Mouse (Mus musculus) thymus, adult 2 months (tissue): ENCODE results near the gene Olfr1412. TPM values are rescaled to one million over a fixed set of nuclear protein-coding genes. Genes with fewer than 3 reads are reported as not detected.

Source experiments
- DNase-seq: peaks from one replicate; pipeline ENCODE4 v3.0.0; 2021
- H3K27ac ChIP-seq: fragments of 200-500 bp; 2 replicates; pipeline ENCODE4 v1.5.1; 2012; ENCODE audit warnings: low read length, control low read depth; ENCODE audit not compliant: control insufficient read depth, insufficient read depth
- H3K27me3 ChIP-seq: fragments of 200-500 bp; 2 replicates; pipeline ENCODE4 v1.6.1; 2012; ENCODE audit warnings: mild to moderate bottlenecking, low read length, moderate library complexity, mixed read lengths; ENCODE audit not compliant: control insufficient read depth, insufficient read depth
- H3K36me3 ChIP-seq: fragments of 200-500 bp; 2 replicates; pipeline ENCODE4 v1.6.1; 2012; ENCODE audit warnings: mild to moderate bottlenecking, low read length, moderate library complexity; ENCODE audit not compliant: control insufficient read depth, insufficient read depth
- H3K4me1 ChIP-seq: fragments of 200-500 bp; replicated peaks from 2 replicates; pipeline ENCODE4 v1.6.1; 2012; ENCODE audit warnings: low read length; ENCODE audit not compliant: control insufficient read depth, insufficient read depth
- H3K4me3 ChIP-seq: fragments of 200-500 bp; 2 replicates; pipeline ENCODE4 v1.5.1; 2012; ENCODE audit warnings: mild to moderate bottlenecking, low read length, control low read depth, moderate library complexity; ENCODE audit not compliant: control insufficient read depth, insufficient read depth
- CTCF ChIP-seq: fragments of 200-500 bp; IDR thresholded peaks from 2 replicates; pipeline ENCODE4 v1.5.1; 2012; ENCODE audit warnings: mild to moderate bottlenecking, control low read depth, low read length, moderate library complexity, borderline replicate concordance; ENCODE audit not compliant: control insufficient read depth, poor library complexity, insufficient read depth; ENCODE audit errors: extremely low read depth
- POLR2A ChIP-seq: fragments of 200-500 bp; IDR thresholded peaks from 2 replicates; pipeline ENCODE4 v1.6.1; 2012; ENCODE audit warnings: mild to moderate bottlenecking, low read length, control low read depth, moderate library complexity; ENCODE audit not compliant: control insufficient read depth, poor library complexity, insufficient read depth; ENCODE audit errors: extremely low read depth
- WGBS: fragments of 180-500 bp; shearing (Covaris S2); methylation state at CpG from one replicate; pipeline ENCODE4 v1.1.7; 2018; 5-methylcytosine and 5-hydroxymethylcytosine counted together
- polyA plus RNA-seq: library from polyadenylated mRNA; depleted of rRNA; stranded (reverse); fragments of >200 nt; gene quantifications from 2 replicates; pipeline ENCODE4 v1.2.3, GENCODE M21; 2012; rRNA removed

The Olfr1412 gene
- polyA plus RNA-seq: not detected in 2 replicates

DNA sequence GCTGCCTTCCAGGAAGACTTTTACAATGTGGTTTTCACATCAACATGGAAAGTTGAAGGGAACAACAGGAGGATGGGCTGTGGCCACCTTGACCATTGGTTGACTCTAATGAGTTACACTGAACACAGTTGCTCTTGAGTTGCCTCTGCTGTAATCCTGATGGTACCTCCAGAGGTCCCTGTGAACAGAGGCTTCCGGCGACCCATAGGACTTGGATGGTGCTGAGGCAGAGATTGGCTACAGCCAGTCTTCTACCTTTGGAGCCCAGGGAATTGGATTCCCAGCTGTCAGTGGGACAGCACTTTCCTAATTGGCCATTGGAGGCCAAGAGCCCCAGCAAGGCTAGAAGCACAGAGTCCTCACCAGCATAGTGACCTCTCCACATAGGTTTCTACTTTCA lies at the start of gene Olfr1412:
TSS of gene Olfr1412 (plus strand) at position 301 of the 400 bp plus-strand sequence.
- TF ChIP-seq POLR2A (no peak), CTCF (no peak)

DNA sequence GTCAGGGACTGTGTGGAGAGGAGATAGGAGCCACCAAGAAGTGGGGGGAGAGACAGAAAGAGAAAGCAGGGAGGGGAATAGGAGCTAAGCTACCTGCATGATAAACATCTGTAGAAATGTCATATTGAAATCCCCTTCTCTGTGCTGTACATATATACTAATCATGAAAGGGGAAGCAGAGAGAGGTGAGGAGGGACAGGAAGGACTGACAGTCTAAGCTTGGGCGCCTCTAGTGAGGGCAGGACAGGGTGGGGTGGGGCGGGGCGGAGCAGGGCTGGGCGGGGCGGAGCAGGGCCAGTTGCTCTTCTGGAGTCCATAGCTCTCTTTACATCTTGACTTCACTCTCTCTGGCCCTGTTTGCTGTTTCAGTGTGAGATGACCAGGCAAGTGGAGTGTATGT lies 48.6 kb upstream of the Olfr1412 start:
- Histone ChIP-seq H3K27me3 (no peaks in the 10 kb centered on the region), H3K4me1 (no peaks in the 10 kb centered on the region), H3K36me3 (no peaks in the 10 kb centered on the region), H3K4me3 (no peak overlapping the region), H3K27ac (no peak overlapping the region)
- DNase-seq: no peak
- TF ChIP-seq POLR2A (no peak), CTCF (no peak)
- WGBS: 31% methylated on average over 5 of the region's 5 CpGs

More for the DNA sequence above, at the start of gene Olfr1412:
- no peaks in the 10 kb centered on the region for H3K36me3 ChIP-seq
- no peaks in the 10 kb centered on the region for H3K4me1 ChIP-seq
- no peak within 1 kb of the TSS for H3K4me3 ChIP-seq
- H3K27me3 ChIP-seq: no peaks in the 10 kb centered on the region
- DNase-seq: no peak
- H3K27ac ChIP-seq: no peak within 1 kb of the TSS
- WGBS: 92% methylated on average over 2 of the region's 2 CpGs

DNA sequence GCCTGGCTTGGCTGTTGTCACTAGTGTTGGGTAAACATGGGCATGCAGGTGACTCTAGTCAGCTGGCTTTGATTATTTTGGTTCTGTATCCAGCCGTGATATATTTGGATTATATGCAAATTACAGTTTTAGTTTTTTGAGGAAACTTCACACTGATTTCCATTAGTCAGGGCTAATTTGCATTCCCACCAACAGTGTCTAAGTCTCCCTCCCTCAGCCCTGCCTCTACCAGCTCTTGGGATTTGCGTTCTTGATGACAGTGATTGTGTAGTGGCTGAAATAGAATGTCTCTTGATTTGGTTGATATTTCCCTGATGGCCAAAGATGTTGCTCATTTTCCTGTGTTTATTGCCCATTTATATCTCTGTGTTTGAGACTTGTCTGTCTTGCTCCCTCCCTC lies 46.5 kb upstream of the Olfr1412 start:
- 59% methylated on average over 2 of the region's 2 CpGs for whole genome bisulfite sequencing
- no peak for DNase-seq
- no peak for TF ChIP-seq POLR2A
- TF ChIP-seq CTCF: no peak
- Histone ChIP-seq H3K27ac (no peak overlapping the region), H3K4me1 (no peaks in the 10 kb centered on the region), H3K36me3 (no peaks in the 10 kb centered on the region), H3K27me3 (no peaks in the 10 kb centered on the region), H3K4me3 (no peak overlapping the region)

DNA sequence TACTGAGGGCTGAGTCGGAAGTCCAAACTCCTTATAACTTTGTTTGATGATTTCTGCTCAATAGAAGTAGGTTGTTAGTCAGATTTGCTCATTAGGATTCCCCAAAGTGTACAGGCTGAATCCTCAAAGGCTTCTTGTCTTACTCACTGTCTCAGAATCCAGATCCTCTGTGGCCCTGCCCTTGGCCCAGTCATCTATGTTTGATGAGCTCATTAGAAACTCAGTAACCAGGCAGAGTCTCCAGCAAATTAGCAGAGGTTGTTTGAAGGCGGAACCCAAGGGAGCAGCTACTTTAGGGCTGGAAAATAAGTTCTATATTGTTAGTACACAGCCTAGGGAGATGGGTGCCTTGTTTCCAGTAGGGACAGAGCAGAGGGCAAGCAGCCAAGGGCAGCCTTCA lies 39.6 kb upstream of the Olfr1412 start:
- H3K36me3 ChIP-seq: no peaks in the 10 kb centered on the region
- H3K27ac ChIP-seq: no peak overlapping the region
- TF ChIP-seq POLR2A: no peak
- no peak for TF ChIP-seq CTCF
- WGBS: 87% methylated on average over 2 of the region's 2 CpGs
- H3K4me3 ChIP-seq: no peak overlapping the region
- H3K4me1 ChIP-seq: no peaks in the 10 kb centered on the region
- no peaks in the 10 kb centered on the region for H3K27me3 ChIP-seq
- no peak for DNase-seq

DNA sequence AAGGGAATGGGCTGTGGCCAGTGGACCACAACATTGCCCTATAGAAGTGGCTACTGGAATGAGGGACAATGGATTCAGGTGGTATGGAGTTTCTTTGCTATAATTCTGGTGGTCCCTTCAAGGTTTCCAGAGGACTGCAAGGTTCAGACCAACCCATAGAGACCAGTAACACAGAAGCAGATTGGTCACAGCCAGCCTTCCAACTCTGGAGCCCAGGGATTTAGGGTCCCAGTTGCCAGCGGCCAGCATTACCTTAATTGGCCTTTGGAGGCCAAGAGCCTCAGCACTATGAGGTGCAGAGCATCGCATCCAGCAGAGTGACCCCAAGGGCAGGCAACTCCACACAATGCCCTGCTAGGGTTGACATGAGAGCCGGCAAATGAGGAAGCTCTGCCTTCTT lies 14.6 kb upstream of the Olfr1412 start, which contains the start of gene Olfr1413:
TSS of gene Olfr1413 (plus strand) at position 301 of the 400 bp plus-strand sequence.
- no peak within 1 kb of the TSS for H3K4me3 ChIP-seq
- no peaks in the 10 kb centered on the region for H3K4me1 ChIP-seq
- no peak within 1 kb of the TSS for H3K27ac ChIP-seq
- WGBS: 91% methylated on average over 3 of the region's 3 CpGs
- H3K27me3 ChIP-seq: no peaks in the 10 kb centered on the region
- H3K36me3 ChIP-seq: no peaks in the 10 kb centered on the region
- no peak for TF ChIP-seq POLR2A
- no peak for TF ChIP-seq CTCF
- DNase-seq: no peak

DNA sequence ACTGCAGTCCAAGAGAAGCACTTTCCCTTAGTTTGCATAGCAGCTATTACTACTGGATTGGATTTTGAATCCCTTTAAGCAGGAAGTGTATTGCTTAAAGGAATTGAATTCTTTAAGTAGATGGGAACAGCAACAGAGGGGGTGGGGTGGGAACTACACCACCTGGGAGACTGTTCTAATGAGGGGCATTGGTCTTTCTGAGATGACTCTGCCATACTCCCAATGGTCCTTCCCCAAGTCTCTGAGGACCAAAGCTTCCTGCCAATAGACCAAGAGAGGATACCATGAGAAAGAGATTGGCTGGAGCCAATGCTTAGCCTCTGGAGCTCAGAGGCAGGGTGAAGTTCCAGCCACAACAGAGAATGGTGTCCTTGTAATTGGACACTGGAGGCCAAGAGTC lies 8.5 kb downstream of the Olfr1412 start, which contains the start of gene Olfr1411:
TSS of gene Olfr1411 (plus strand) at position 301 of the 400 bp plus-strand sequence.
- no peak within 1 kb of the TSS for H3K27ac ChIP-seq
- no peak for DNase-seq
- no peak within 1 kb of the TSS for H3K4me3 ChIP-seq
- H3K4me1 ChIP-seq: no peaks in the 10 kb centered on the region
- H3K27me3 ChIP-seq: no peaks in the 10 kb centered on the region
- no peaks in the 10 kb centered on the region for H3K36me3 ChIP-seq
- TF ChIP-seq POLR2A (no peak), CTCF (no peak)

DNA sequence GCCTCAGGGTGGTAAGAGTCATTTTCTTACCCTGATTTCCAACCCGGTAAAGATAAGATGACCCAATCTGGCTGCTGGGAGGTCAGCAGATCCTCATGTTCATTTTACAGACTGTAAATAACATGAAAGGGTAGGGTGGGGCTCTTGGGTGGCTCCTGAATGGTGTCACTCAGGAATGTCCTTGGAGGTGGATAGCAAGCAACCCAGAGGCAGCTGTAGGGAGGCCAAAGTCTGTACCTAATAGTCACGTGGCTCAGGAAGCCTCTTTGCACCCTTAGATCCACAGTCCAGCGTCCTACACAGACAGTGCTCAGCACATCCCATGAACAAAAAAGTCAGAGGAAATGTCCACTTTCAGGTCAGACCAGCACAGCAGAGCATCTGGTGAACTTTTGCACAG lies 10.4 kb downstream of the Olfr1412 start:
- TF ChIP-seq CTCF (no peak), POLR2A (no peak)

More for the DNA sequence above, 10.4 kb downstream of the Olfr1412 start:
- WGBS: 90% methylated on average over 3 of the region's 3 CpGs
- Histone ChIP-seq H3K4me1 (no peaks in the 10 kb centered on the region), H3K4me3 (no peak overlapping the region), H3K27ac (no peak overlapping the region), H3K36me3 (no peaks in the 10 kb centered on the region), H3K27me3 (no peaks in the 10 kb centered on the region)
- no peak for DNase-seq
